Mouse (Mus musculus) CH12.LX (cell line): Measurements from ENCODE around the gene Plk1. TPM values are rescaled to one million over a fixed set of nuclear protein-coding genes. Genes with fewer than 3 reads are reported as not detected.
A peak's percentile ranks its signal among the peaks of the same experiment; 100 is the strongest.

Source experiments
- DNase-seq: peaks from one replicate; pipeline ENCODE4 v3.0.0-alpha.2; 2013; ENCODE audit errors: extremely low read depth
- H3K27ac ChIP-seq: 2 replicates; pipeline ENCODE4 v1.5.1; 2012; ENCODE audit warnings: low read depth, mild to moderate bottlenecking, control low read depth, moderate library complexity; ENCODE audit not compliant: insufficient read depth
- H3K27me3 ChIP-seq: replicated peaks from 2 replicates; pipeline ENCODE3; 2012; ENCODE audit warnings: inconsistent platforms
- H3K36me3 ChIP-seq, 2 experiments: replicated peaks in 1 of 2; 2 replicates each; pipeline versions ENCODE3 to v1.6.1; 2012; ENCODE audit warnings: inconsistent platforms in 1 of 2, low read length in 1 of 2, mild to moderate bottlenecking in 1 of 2, mixed read lengths in 1 of 2, moderate library complexity in 1 of 2; ENCODE audit not compliant: control insufficient read depth in 1 of 2, insufficient read depth in 1 of 2
- H3K4me1 ChIP-seq, 2 experiments: 2 replicates each; pipeline ENCODE4 v1.6.1; 2012; ENCODE audit warnings: inconsistent platforms in 1 of 2, moderate library complexity in 1 of 2; ENCODE audit not compliant: insufficient read depth in 2 of 2, control insufficient read depth in 1 of 2
- H3K4me2 ChIP-seq: 2 replicates; pipeline ENCODE4 v1.6.1; 2012; ENCODE audit warnings: low read depth, mild to moderate bottlenecking, control low read depth; ENCODE audit not compliant: poor library complexity, insufficient read depth, severe bottlenecking
- H3K4me3 ChIP-seq, 3 experiments: fragments of 150-350 bp in 1 of 3; sonication (generic) in 1 of 3; replicated peaks in 1 of 3; 2 replicates each; pipeline versions ENCODE3 to v1.5.1; 2011 to 2012; ENCODE audit warnings: low read depth in 2 of 3, low read length in 2 of 3, mild to moderate bottlenecking in 2 of 3, moderate library complexity in 2 of 3, control low read depth in 1 of 3, improper control_type of control experiment in 1 of 3, inconsistent platforms in 1 of 3, mixed read lengths in 1 of 3; ENCODE audit not compliant: poor library complexity in 1 of 3
- H3K79me2 ChIP-seq: replicated peaks from 2 replicates; pipeline ENCODE4 v1.6.1; 2012; ENCODE audit warnings: mild to moderate bottlenecking, moderate library complexity; ENCODE audit not compliant: control insufficient read depth, poor library complexity, insufficient read depth, severe bottlenecking; ENCODE audit errors: extremely low read depth
- H3K9ac ChIP-seq: 2 replicates; pipeline ENCODE4 v1.6.1; 2012; ENCODE audit warnings: low read depth, mild to moderate bottlenecking, control low read depth, moderate library complexity; ENCODE audit not compliant: insufficient read depth
- H3K9me3 ChIP-seq: replicated peaks from 2 replicates; pipeline ENCODE3; 2012; ENCODE audit warnings: low read length, inconsistent platforms, mixed read lengths
- CHD1 ChIP-seq: IDR thresholded peaks from 2 replicates; pipeline ENCODE4 v1.6.1; 2012; ENCODE audit warnings: low read depth, low read length, improper control_type of control experiment, inconsistent platforms
- CTCF ChIP-seq, 2 experiments: IDR thresholded peaks in 1 of 2; conservative IDR thresholded peaks in 1 of 2; 2 replicates each; pipeline ENCODE4 v1.5.1; 2011 to 2012; ENCODE audit warnings: low read depth in 2 of 2, low read length in 2 of 2, improper control_type of control experiment in 1 of 2, inconsistent platforms in 1 of 2, mild to moderate bottlenecking in 1 of 2, moderate library complexity in 1 of 2
- ELF1 ChIP-seq: IDR thresholded peaks from 2 replicates; pipeline ENCODE4 v1.6.1; 2014; ENCODE audit warnings: low read depth, mild to moderate bottlenecking, inconsistent platforms, low read length, improper control_type of control experiment
- ETS1 ChIP-seq: conservative IDR thresholded peaks from 2 replicates; pipeline ENCODE4 v1.6.1; 2012; ENCODE audit warnings: low read depth, mild to moderate bottlenecking, inconsistent platforms, low read length, improper control_type of control experiment, moderate library complexity
- GABPA ChIP-seq: IDR thresholded peaks from 2 replicates; pipeline ENCODE4 v1.6.1; 2012; ENCODE audit warnings: low read depth, low read length, improper control_type of control experiment, inconsistent platforms; ENCODE audit not compliant: insufficient replicate concordance
- HCFC1 ChIP-seq: IDR thresholded peaks from 2 replicates; pipeline ENCODE4 v1.6.1; 2012; ENCODE audit warnings: low read depth, mild to moderate bottlenecking, inconsistent platforms, low read length, improper control_type of control experiment
- IRF4 ChIP-seq: IDR thresholded peaks from 2 replicates; pipeline ENCODE4 v1.6.1; 2014; ENCODE audit warnings: low read depth, mild to moderate bottlenecking, inconsistent platforms, low read length, improper control_type of control experiment
- JUN ChIP-seq: IDR thresholded peaks from 2 replicates; pipeline ENCODE4 v1.6.1; 2011; ENCODE audit warnings: low read depth, mild to moderate bottlenecking, low read length, improper control_type of control experiment, moderate library complexity; ENCODE audit not compliant: insufficient read depth
- JUND ChIP-seq: conservative IDR thresholded peaks from 2 replicates; pipeline ENCODE4 v1.6.1; 2011; ENCODE audit warnings: low read depth, low read length, improper control_type of control experiment
- MAZ ChIP-seq: IDR thresholded peaks from 2 replicates; pipeline ENCODE4 v1.6.1; 2012; ENCODE audit warnings: low read depth, mild to moderate bottlenecking, inconsistent platforms, low read length, improper control_type of control experiment, moderate library complexity
- MEF2A ChIP-seq: IDR thresholded peaks from 2 replicates; pipeline ENCODE4 v1.6.1; 2014; ENCODE audit warnings: low read depth, mild to moderate bottlenecking, inconsistent platforms, low read length, improper control_type of control experiment, borderline replicate concordance
- MXI1 ChIP-seq: IDR thresholded peaks from 2 replicates; pipeline ENCODE4 v1.6.1; 2011; ENCODE audit warnings: mild to moderate bottlenecking, low read depth, low read length, improper control_type of control experiment
- NELFE ChIP-seq: IDR thresholded peaks from 2 replicates; pipeline ENCODE4 v1.6.1; 2011; ENCODE audit warnings: low read depth, low read length, improper control_type of control experiment
- NRF1 ChIP-seq: IDR thresholded peaks from 2 replicates; pipeline ENCODE4 v1.6.1; 2014; ENCODE audit warnings: low read depth, mild to moderate bottlenecking, inconsistent platforms, low read length, improper control_type of control experiment, moderate library complexity
- PAX5 ChIP-seq: IDR thresholded peaks from 2 replicates; pipeline ENCODE4 v1.6.1; 2012; ENCODE audit warnings: low read length, inconsistent platforms, mixed read lengths
- POLR2A ChIP-seq: IDR thresholded peaks from 2 replicates; pipeline ENCODE4 v1.6.1; 2011; ENCODE audit warnings: low read depth, mild to moderate bottlenecking, improper control_type of control experiment, low read length
- POLR2AphosphoS2 ChIP-seq: IDR thresholded peaks from 2 replicates; pipeline ENCODE4 v1.6.1; 2011; ENCODE audit warnings: low read depth, low read length, improper control_type of control experiment
- RAD21 ChIP-seq: IDR thresholded peaks from 2 replicates; pipeline ENCODE4 v1.6.1; 2011; ENCODE audit warnings: low read depth, mild to moderate bottlenecking, low read length, improper control_type of control experiment, moderate library complexity
- RCOR1 ChIP-seq: conservative IDR thresholded peaks from 2 replicates; pipeline ENCODE4 v1.6.1; 2012; ENCODE audit warnings: low read depth, mild to moderate bottlenecking, inconsistent platforms, low read length, improper control_type of control experiment
- SIN3A ChIP-seq: IDR thresholded peaks from 2 replicates; pipeline ENCODE4 v1.6.1; 2012; ENCODE audit warnings: low read length, improper control_type of control experiment, inconsistent platforms
- SMC3 ChIP-seq: IDR thresholded peaks from 2 replicates; pipeline ENCODE4 v1.6.1; 2011; ENCODE audit warnings: low read depth, low read length, improper control_type of control experiment
- TBP ChIP-seq: conservative IDR thresholded peaks from 2 replicates; pipeline ENCODE4 v1.6.1; 2011; ENCODE audit warnings: low read depth, low read length, improper control_type of control experiment
- TCF12 ChIP-seq: IDR thresholded peaks from 2 replicates; pipeline ENCODE4 v1.6.1; 2014; ENCODE audit warnings: low read depth, mild to moderate bottlenecking, inconsistent platforms, low read length, improper control_type of control experiment
- UBTF ChIP-seq: IDR thresholded peaks from 2 replicates; pipeline ENCODE4 v1.6.1; 2012; ENCODE audit warnings: low read depth, mild to moderate bottlenecking, inconsistent platforms, low read length, improper control_type of control experiment, moderate library complexity
- USF1 ChIP-seq: IDR thresholded peaks from 2 replicates; pipeline ENCODE4 v1.6.1; 2014; ENCODE audit warnings: low read depth, mild to moderate bottlenecking, inconsistent platforms, low read length, improper control_type of control experiment
- ZC3H11A ChIP-seq: IDR thresholded peaks from 2 replicates; pipeline ENCODE4 v1.6.1; 2012; ENCODE audit warnings: low read depth, mild to moderate bottlenecking, inconsistent platforms, low read length, improper control_type of control experiment
- ZKSCAN1 ChIP-seq: IDR thresholded peaks from 2 replicates; pipeline ENCODE4 v1.6.1; 2012; ENCODE audit warnings: low read depth, inconsistent platforms, low read length, improper control_type of control experiment, borderline replicate concordance
- dilution Hi-C: fragments of 300-500 bp; cut with MboI; formaldehyde crosslinking; loops from 2 replicates; pipeline ENCODE4 v1.14.3; 2020; ENCODE audit warnings: low sequenced_read_pairs; ENCODE audit not compliant: extremely low pct_unique_long_range_greater_than_20kb, extremely low pct_ligation_motif_present
- in situ Hi-C: fragments of 300-500 bp; cut with MboI; formaldehyde crosslinking; loops from 3 replicates; pipeline ENCODE4 v1.14.3; 2019; ENCODE audit warnings: low sequenced_read_pairs, low pct_ligation_motif_present, low pct_unique_long_range_greater_than_20kb, mixed read lengths
- polyA plus RNA-seq: library from polyadenylated mRNA; unstranded; fragments of >175 nt; gene quantifications from 2 replicates; pipeline ENCODE4 v1.2.1, GENCODE M21; 2012; ENCODE audit warnings: low read depth; ENCODE audit not compliant: insufficient read length
- total RNA-seq, 2 experiments: library from RNA; depleted of rRNA; stranded (reverse); fragments of 300-350 nt in 1 of 2; fragments of >200 nt in 1 of 2; gene quantifications; 2 replicates each; pipeline ENCODE4 v1.2.3; 2012 to 2014

The Plk1 gene
- total and polyA plus RNA-seq, 3 experiments, result 30.4 to 144 (median 44.4) TPM

DNA sequence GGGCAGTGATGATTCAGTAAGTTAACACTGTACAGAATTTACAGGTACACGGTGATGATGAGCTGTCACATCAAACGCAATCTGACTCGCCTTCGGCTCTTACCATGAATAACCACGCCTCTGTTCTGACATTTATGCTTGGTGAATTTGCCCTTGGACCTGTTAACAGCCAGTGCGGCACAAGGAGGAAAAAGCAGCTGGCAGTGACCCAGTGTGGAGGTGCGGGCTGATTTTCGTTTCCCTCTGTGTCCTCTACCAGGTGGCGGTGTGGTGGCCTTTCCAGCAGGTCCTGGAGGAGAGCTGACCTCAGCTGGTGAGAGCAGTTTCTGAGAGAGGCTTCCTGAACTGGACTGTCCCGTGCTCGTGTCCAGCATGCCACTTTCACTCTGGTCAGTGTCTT, 32.3 kb upstream of the Plk1 start:
- TF ChIP-seq MXI1 (no peak), JUN (no peak), SIN3A (no peak), CHD1 (no peak), ETS1 (no peak), GABPA (no peak), CTCF (conservative IDR thresholded peaks at IDR 0.05 in 1 of 2, IDR thresholded peaks at IDR 0.05 in 1 of 2; ENCODE audit: low read depth in 2 of 2, low read length in 2 of 2) (no peak), RAD21 (no peak), JUND (no peak), PAX5 (no peak), UBTF (no peak), NELFE (no peak), MEF2A (no peak), MAZ (no peak), ZC3H11A (no peak), ZKSCAN1 (no peak), IRF4 (no peak)
- TF ChIP-seq, all 38 proteins: peak for 0
- peaks cover 42 to 83% of the 10 kb centered on the region in 2 experiments for H3K36me3 ChIP-seq
- no peak overlapping the region for H3K4me2 ChIP-seq
- dilution Hi-C loops (no loop called here), in situ Hi-C loops (no loop called here)
- peaks cover 0 to 11% of the 10 kb centered on the region in 2 experiments; a peak in 2 of 4 replicates for H3K4me1 ChIP-seq
- H3K27ac ChIP-seq, result no peak overlapping the region
- no peaks in the 10 kb centered on the region for H3K9me3 ChIP-seq
- no peak overlapping the region for H3K4me3 ChIP-seq
- DNase-seq, result no peak
- H3K79me2 ChIP-seq, result peaks cover 6% of the 10 kb centered on the region
- H3K27me3 ChIP-seq, result no peaks in the 10 kb centered on the region
- no peak overlapping the region for H3K9ac ChIP-seq

DNA sequence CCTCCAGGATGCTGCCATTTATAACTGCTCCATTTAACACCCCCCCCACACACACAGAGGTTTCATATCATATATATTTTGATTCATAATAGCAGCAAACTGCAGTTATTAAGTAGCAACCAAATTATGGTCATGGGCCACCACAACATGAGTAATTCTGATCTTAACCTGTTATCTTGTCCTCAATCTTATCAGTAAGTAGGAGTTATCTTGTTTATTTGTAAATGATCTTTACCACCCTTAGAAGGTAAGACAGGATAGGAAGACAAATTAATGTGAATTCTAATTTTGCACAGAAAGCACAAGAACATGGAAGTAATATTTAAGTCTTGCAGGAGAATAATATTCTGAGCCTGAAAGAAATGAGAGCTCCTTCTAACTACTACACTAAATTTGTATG, 27.4 kb upstream of the Plk1 start:
- no peak for TF ChIP-seq TBP
- no peak for TF ChIP-seq RCOR1
- no peak for TF ChIP-seq JUND
- TF ChIP-seq POLR2A, result no peak
- TF ChIP-seq ELF1, result no peak
- TF ChIP-seq TCF12, result no peak
- no peak for TF ChIP-seq CTCF (conservative IDR thresholded peaks at IDR 0.05 in 1 of 2, IDR thresholded peaks at IDR 0.05 in 1 of 2; ENCODE audit: low read depth in 2 of 2, low read length in 2 of 2)
- TF ChIP-seq NELFE, result no peak
- TF ChIP-seq MAZ, result no peak
- TF ChIP-seq HCFC1, result no peak
- TF ChIP-seq JUN, result no peak
- TF ChIP-seq SIN3A, result no peak
- no peak for TF ChIP-seq ETS1
- TF ChIP-seq IRF4, result no peak
- no peak for TF ChIP-seq USF1
- TF ChIP-seq ZC3H11A, result no peak
- TF ChIP-seq MXI1, result no peak
- TF ChIP-seq SMC3, result no peak
- no peak for TF ChIP-seq NRF1
- TF ChIP-seq POLR2AphosphoS2, result no peak
- Histone ChIP-seq H3K27ac (no peak overlapping the region), H3K27me3 (no peaks in the 10 kb centered on the region), H3K79me2 (peaks cover 21% of the 10 kb centered on the region), H3K9ac (peak overlapping the region; percentile 88; the same call in 1 of the 2 replicates), H3K4me1 (peaks cover 0 to 25% of the 10 kb centered on the region in 2 experiments; a peak in 2 of 4 replicates), H3K4me3 (peak overlapping the region in 2 of 3 experiments; percentile 88 to 99), H3K4me2 (peak overlapping the region; percentile 23; the same call in 1 of the 2 replicates), H3K36me3 (peaks cover 22 to 58% of the 10 kb centered on the region in 2 experiments), H3K9me3 (no peaks in the 10 kb centered on the region)
- in situ Hi-C loops (no loop called here), dilution Hi-C loops (no loop called here)
- DNase-seq, result no peak
